Mouse (Mus musculus) forebrain, postnatal 0 days (tissue): ENCODE data around the gene Bora. TPM values are rescaled to one million over a fixed set of nuclear protein-coding genes. Genes with fewer than 3 reads are reported as not detected.

Source experiments
- ATAC-seq: fragments of 200-750 bp; cut with Nextera tagmentation; 2 replicates; pipeline ENCODE4 v1.8.0; 2017; ENCODE audit warnings: mild to moderate bottlenecking, moderate library complexity
- DNase-seq: peaks from one replicate; pipeline ENCODE4 v3.0.0-alpha.2; 2015
- H3K27ac ChIP-seq: fragments of 300-500 bp; sonication (generic); 2 replicates; pipeline ENCODE4 v1.5.1; 2014; ENCODE audit warnings: low read depth, mild to moderate bottlenecking, antibody characterized with exemption, low read length, moderate library complexity, mixed read lengths
- H3K27me3 ChIP-seq: fragments of 300-500 bp; sonication (generic); 2 replicates; pipeline ENCODE4 v1.6.1; 2014; ENCODE audit warnings: mild to moderate bottlenecking, low read length, mixed read lengths; ENCODE audit not compliant: insufficient read depth
- H3K36me3 ChIP-seq: fragments of 300-500 bp; sonication (generic); 2 replicates; pipeline ENCODE4 v1.6.1; 2014; ENCODE audit warnings: mild to moderate bottlenecking, moderate library complexity; ENCODE audit not compliant: insufficient read depth
- H3K4me1 ChIP-seq: fragments of 300-500 bp; sonication (generic); 2 replicates; pipeline ENCODE4 v1.6.1; 2014; ENCODE audit warnings: antibody characterized with exemption; ENCODE audit not compliant: insufficient read depth
- H3K4me2 ChIP-seq: fragments of 300-500 bp; sonication (generic); 2 replicates; pipeline ENCODE4 v1.6.1; 2014; ENCODE audit warnings: low read depth, mild to moderate bottlenecking, moderate library complexity
- H3K4me3 ChIP-seq: fragments of 300-500 bp; sonication (generic); 2 replicates; pipeline ENCODE4 v1.5.1; 2014; ENCODE audit warnings: low read depth, low read length, mixed read lengths
- H3K9ac ChIP-seq: fragments of 300-500 bp; sonication (generic); 2 replicates; pipeline ENCODE4 v1.6.1; 2014; ENCODE audit warnings: mild to moderate bottlenecking
- H3K9me3 ChIP-seq: fragments of 300-500 bp; sonication (generic); 2 replicates; pipeline ENCODE4 v1.6.1; 2016; ENCODE audit warnings: low read length
- CTCF ChIP-seq: sonication (generic); IDR thresholded peaks from 2 replicates; pipeline ENCODE4 v1.5.1; 2016; ENCODE audit warnings: antibody characterized with exemption, control low read depth, low read depth
- WGBS: fragments of 180-500 bp; shearing (Covaris S2); extraction: QIAGEN DNeasy Blood & Tissue Kit; methylation state at CpG from one replicate; pipeline ENCODE4 v1.1.7; 2014; 5-methylcytosine and 5-hydroxymethylcytosine counted together
- polyA plus RNA-seq: library from polyadenylated mRNA; unstranded; fragments of >200 nt; fragmentation: Nextera tagmentation; extraction: Ambion mirVana; gene quantifications from 2 replicates; pipeline ENCODE4 v1.2.1, GENCODE M21; 2015
- total RNA-seq: library from RNA; depleted of rRNA; stranded (reverse); fragments of >200 nt; gene quantifications from 2 replicates; pipeline ENCODE4 v1.2.3, GENCODE M21; 2014; rRNA removed

Gene Bora
- total and polyA plus RNA-seq, 2 experiments from 2014 or later: 4.2 to 7.0 TPM

DNA sequence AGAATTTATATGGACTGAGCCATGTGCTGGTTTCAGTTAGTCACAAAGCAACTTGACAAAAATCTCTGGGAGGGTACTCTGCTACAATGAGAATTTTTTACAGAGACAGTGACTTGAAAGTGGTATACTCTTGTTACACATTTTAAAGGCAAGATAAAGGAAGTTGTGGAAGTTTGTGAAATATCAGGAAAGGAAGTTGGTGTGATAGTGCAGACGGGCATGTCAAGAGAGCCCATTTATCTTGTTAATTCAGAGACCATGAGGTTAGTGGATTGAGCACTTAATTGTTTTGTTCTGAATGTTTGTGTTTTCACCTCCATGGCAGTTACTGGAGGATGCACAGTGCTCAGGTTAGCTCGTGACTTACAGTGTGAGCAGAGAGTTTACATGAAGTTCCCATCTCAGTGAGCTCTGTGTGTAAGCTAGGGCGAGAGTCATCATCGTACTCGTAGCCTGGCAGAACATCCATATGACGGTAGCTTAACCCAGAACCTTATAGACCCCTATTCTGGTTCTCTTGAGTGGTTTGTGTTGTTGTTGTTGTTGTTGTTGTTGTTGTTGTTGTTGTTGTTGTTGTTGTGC lies 58.6 kb downstream of the Bora start:
- no peaks in the 10 kb centered on the region for H3K9me3 ChIP-seq
- no peak for DNase-seq
- no peak for ATAC-seq
- 91% methylated on average over 6 of the region's 6 CpGs for WGBS
- H3K4me3 ChIP-seq: no peak overlapping the region
- no peak for TF ChIP-seq CTCF
- no peaks in the 10 kb centered on the region for H3K27me3 ChIP-seq
- no peaks in the 10 kb centered on the region for H3K4me1 ChIP-seq
- no peak overlapping the region for H3K4me2 ChIP-seq
- H3K9ac ChIP-seq: no peak overlapping the region
- no peak overlapping the region for H3K27ac ChIP-seq
- peaks cover 34% of the 10 kb centered on the region for H3K36me3 ChIP-seq

DNA sequence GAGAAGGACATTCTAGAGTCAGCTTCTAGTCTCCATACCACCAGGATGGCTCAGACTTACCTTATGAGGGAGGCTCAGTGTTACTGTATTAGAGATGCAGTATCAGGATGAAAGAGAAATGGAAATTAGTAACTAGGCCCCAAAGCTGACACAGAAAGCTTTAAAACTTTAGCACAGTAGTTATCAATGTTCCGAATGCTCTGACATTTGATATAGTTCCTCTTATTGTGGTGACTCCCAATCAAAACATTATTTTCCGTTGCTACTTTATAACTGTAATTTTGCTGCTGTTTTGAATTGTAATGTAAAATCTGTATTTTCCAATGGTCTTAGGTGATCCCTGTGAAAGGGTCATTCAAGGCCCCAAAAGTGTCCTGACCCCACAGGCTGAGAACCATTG lies 60.6 kb downstream of the Bora start:
- Histone ChIP-seq H3K27ac (no peak overlapping the region), H3K4me1 (no peaks in the 10 kb centered on the region), H3K9ac (no peak overlapping the region), H3K27me3 (no peaks in the 10 kb centered on the region), H3K9me3 (no peaks in the 10 kb centered on the region), H3K4me2 (no peak overlapping the region), H3K4me3 (no peak overlapping the region), H3K36me3 (peaks cover 46% of the 10 kb centered on the region)
- TF ChIP-seq CTCF: no peak
- no peak for ATAC-seq
- WGBS: 94% methylated on average over 2 of the region's 2 CpGs
- DNase-seq: no peak

DNA sequence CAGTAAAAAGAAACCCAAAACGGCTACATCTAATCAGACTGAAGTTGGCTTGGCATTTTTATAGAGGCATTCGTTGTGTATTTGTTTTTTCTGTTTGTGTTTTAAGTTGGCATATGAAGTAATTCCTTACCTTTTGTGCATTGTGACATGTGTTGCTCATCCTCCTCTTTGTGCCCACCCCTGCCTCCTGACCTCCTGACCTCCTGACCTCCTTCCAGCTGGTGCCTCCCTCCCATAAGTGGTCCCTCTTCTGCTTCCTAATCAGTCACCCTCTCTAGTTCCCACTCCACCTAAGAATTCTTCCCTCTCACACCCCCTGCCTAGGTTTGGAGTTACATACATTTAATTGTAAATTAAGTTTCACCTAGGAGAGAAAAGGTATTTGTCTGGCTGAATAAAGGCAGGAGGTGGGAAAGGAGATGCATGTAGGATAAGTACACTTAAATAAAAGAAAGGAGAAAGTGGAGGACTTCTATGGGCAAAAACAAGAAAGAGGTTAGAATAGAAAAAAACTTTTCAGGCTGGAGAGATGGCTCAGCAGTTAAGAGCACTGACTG lies 61.7 kb downstream of the Bora start:
- no peaks in the 10 kb centered on the region for H3K9me3 ChIP-seq
- peaks cover 47% of the 10 kb centered on the region for H3K36me3 ChIP-seq
- WGBS: 90% methylated on average over 2 of the region's 2 CpGs
- H3K27ac ChIP-seq: no peak overlapping the region
- ATAC-seq (no peak), DNase-seq (no peak)
- no peak overlapping the region for H3K4me2 ChIP-seq
- H3K9ac ChIP-seq: no peak overlapping the region
- H3K27me3 ChIP-seq: no peaks in the 10 kb centered on the region
- H3K4me3 ChIP-seq: no peak overlapping the region
- no peak for TF ChIP-seq CTCF
- H3K4me1 ChIP-seq: no peaks in the 10 kb centered on the region

DNA sequence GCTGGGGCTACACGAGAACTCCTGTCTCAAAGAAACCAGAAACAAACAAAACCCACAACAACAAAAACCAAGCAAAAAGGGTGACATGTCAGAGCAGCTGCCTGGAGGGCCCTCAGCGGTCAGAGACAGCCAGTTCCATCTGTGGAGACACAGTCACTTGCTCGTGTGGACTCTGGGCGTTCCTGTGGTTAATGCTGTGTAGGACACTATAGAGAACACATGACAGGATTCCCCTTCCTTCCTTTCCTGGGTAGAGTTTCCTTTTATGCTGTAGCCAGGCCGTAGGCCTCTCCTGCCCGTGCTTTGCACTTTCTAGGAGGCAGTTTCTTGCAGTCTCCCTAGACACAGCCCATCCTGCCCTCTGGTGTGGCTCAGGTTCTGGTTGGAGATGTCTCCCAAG lies 62.7 kb downstream of the Bora start:
- DNase-seq (no peak), ATAC-seq (no peak)
- no peaks in the 10 kb centered on the region for H3K9me3 ChIP-seq
- no peaks in the 10 kb centered on the region for H3K27me3 ChIP-seq
- H3K9ac ChIP-seq: no peak overlapping the region
- no peak overlapping the region for H3K4me2 ChIP-seq
- WGBS: 93% methylated on average over 6 of the region's 6 CpGs
- TF ChIP-seq CTCF: no peak
- no peaks in the 10 kb centered on the region for H3K4me1 ChIP-seq
- H3K27ac ChIP-seq: no peak overlapping the region
- no peak overlapping the region for H3K4me3 ChIP-seq
- peaks cover 42% of the 10 kb centered on the region for H3K36me3 ChIP-seq

DNA sequence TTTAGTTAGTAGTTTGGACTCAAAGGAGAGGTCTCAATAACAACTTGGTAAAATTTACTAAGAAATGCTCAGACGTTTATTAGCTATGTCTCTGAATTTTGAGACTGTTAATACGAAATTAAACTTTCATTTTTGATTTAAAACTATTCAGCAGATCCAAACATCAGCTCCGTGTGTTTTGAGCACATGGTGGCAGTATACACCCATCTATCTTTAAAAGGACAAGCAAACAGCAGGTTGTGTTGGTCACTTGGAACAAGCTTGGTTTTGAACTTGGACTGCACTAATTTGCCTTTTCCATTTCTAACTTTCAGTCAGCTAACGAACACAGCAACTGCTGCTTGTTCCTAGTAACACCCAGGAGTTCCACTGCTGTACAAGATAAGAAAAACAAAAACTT lies 71.6 kb downstream of the Bora start:
- Histone ChIP-seq H3K36me3 (peaks cover 18% of the 10 kb centered on the region), H3K9me3 (no peaks in the 10 kb centered on the region), H3K4me2 (no peak overlapping the region), H3K4me1 (no peaks in the 10 kb centered on the region), H3K27ac (no peak overlapping the region), H3K9ac (no peak overlapping the region), H3K4me3 (no peak overlapping the region), H3K27me3 (no peaks in the 10 kb centered on the region)
- TF ChIP-seq CTCF: peak; percentile 50
- ATAC-seq (no peak), DNase-seq (peak; percentile 49)
- 79% methylated on average over 4 of the region's 4 CpGs for WGBS

DNA sequence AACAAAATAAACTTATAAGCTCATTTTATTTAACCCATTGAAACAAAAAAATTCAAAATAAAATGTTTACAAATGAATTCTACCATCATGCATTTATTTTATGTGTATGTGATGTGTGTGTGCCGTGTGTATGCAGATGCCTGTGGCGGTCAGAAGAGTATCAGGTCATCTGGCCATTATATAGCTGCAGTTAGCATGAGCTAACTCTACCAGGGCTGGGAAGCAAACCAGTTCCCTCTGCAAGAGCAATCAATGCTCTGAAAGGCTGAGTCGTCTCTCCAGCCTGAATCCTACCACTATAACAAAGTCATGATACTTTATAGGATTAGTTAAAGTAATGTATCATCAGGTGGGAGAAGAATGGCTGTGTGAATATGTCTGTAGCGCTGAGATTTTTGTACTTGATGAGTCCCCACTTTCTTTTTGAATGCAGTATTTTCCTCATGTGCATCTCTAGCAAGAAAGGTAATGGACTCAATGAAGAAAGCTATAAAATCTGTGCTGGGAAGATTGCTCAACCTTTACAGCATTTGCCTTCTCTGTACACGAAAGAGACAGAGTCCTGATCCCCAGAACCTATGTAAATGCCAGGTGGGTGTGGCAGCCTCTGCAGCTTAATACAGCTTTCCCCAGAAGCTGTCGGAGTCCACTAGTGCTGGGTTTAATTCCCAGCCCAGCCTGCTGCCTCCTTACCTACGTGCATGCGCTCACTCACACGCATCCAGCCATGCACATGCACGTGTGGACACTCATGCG lies 75.7 kb downstream of the Bora start:
- no peak overlapping the region for H3K27ac ChIP-seq
- ATAC-seq (no peak), DNase-seq (no peak)
- 89% methylated on average over 11 of the region's 11 CpGs for WGBS
- no peak for TF ChIP-seq CTCF
- no peaks in the 10 kb centered on the region for H3K4me1 ChIP-seq
- H3K9me3 ChIP-seq: no peaks in the 10 kb centered on the region
- no peak overlapping the region for H3K4me2 ChIP-seq
- H3K9ac ChIP-seq: no peak overlapping the region
- H3K36me3 ChIP-seq: peaks cover 7% of the 10 kb centered on the region; the same call in 1 of the 2 replicates
- no peak overlapping the region for H3K4me3 ChIP-seq
- H3K27me3 ChIP-seq: no peaks in the 10 kb centered on the region

DNA sequence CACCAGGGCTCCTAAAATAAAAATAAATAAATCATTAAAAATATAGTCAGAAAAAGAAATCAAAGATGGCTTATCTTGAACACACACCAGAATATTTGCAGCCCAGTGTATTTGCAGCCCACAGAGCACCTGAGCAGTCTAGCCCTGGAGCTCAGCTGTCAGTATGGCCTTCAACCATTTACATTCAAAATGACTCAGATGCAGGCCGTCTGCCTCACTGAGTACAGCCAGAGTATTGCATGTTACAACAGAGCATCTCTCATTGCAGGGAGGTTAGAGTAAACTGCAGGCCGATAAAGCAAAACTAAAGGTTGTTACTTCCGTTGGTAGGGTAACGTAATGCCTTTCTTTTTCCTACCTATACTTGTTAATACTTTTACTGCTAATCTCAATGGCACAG lies 78.1 kb downstream of the Bora start:
- 87% methylated on average over 4 of the region's 4 CpGs for WGBS
- Histone ChIP-seq H3K36me3 (no peaks in the 10 kb centered on the region), H3K27me3 (no peaks in the 10 kb centered on the region), H3K9me3 (no peaks in the 10 kb centered on the region), H3K27ac (no peak overlapping the region), H3K4me1 (no peaks in the 10 kb centered on the region), H3K9ac (no peak overlapping the region), H3K4me3 (no peak overlapping the region), H3K4me2 (no peak overlapping the region)
- DNase-seq: no peak
- no peak for ATAC-seq
- TF ChIP-seq CTCF: no peak

Other genes starting within 250 kb of the Bora start
- 1.5 and 8.2 TPM in 2 replicates for gene Rpl36a-ps1, start 51.9 kb upstream of the Bora start, total RNA-seq
- gene Rpl36a-ps1, start 51.9 kb upstream of the Bora start, polyA plus RNA-seq: 1.4 TPM in 1 of 2 replicates, not detected in the other
- 131 and 133 TPM in 2 replicates for gene Mzt1, start 88 bp upstream of the Bora start, total RNA-seq
- 104 and 114 TPM in 2 replicates for gene Mzt1, start 88 bp upstream of the Bora start, polyA plus RNA-seq
- gene Pibf1, start 53.2 kb downstream of the Bora start, total RNA-seq: 18.8 and 20.6 TPM in 2 replicates
- gene Pibf1, start 53.2 kb downstream of the Bora start, polyA plus RNA-seq: 9.3 and 12.6 TPM in 2 replicates
- gene Dis3, start 53.5 kb downstream of the Bora start, total RNA-seq: 25.3 and 28.0 TPM in 2 replicates
- gene Dis3, start 53.5 kb downstream of the Bora start, polyA plus RNA-seq: 22.5 and 26.3 TPM in 2 replicates